Mouse (Mus musculus) olfactory bulb, adult 2 months (tissue): ENCODE measurements around the gene Fat3.

ENCODE experiments used
- CTCF ChIP-seq: fragments of 200-500 bp; IDR thresholded peaks from 2 replicates; pipeline ENCODE4 v1.5.1; 2012; ENCODE audit warnings: low read depth, mild to moderate bottlenecking, low read length, moderate library complexity; ENCODE audit not compliant: insufficient read depth
- POLR2A ChIP-seq: fragments of 200-500 bp; IDR thresholded peaks from 2 replicates; pipeline ENCODE4 v1.6.1; 2012; ENCODE audit warnings: mild to moderate bottlenecking, low read depth, low read length, moderate library complexity; ENCODE audit not compliant: insufficient read depth

GRCm38 (mm10) chr9:16002991-16003390, 498.1 kb downstream of the Fat3 start:
- no peak for TF ChIP-seq CTCF
- no peak for TF ChIP-seq POLR2A
